Mouse (Mus musculus) liver, adult 2 months (tissue): ENCODE measurements around the gene Ntm.

Experiments
- CTCF ChIP-seq: fragments of 200-500 bp; IDR thresholded peaks from 2 replicates; pipeline ENCODE4 v1.5.1; 2011; ENCODE audit warnings: low read depth, low read length, control low read depth
- POLR2A ChIP-seq: fragments of 200-500 bp; IDR thresholded peaks from 2 replicates; pipeline ENCODE4 v1.6.1; 2011; ENCODE audit warnings: low read length, control low read depth; ENCODE audit not compliant: insufficient read depth; ENCODE audit errors: extremely low read depth

DNA sequence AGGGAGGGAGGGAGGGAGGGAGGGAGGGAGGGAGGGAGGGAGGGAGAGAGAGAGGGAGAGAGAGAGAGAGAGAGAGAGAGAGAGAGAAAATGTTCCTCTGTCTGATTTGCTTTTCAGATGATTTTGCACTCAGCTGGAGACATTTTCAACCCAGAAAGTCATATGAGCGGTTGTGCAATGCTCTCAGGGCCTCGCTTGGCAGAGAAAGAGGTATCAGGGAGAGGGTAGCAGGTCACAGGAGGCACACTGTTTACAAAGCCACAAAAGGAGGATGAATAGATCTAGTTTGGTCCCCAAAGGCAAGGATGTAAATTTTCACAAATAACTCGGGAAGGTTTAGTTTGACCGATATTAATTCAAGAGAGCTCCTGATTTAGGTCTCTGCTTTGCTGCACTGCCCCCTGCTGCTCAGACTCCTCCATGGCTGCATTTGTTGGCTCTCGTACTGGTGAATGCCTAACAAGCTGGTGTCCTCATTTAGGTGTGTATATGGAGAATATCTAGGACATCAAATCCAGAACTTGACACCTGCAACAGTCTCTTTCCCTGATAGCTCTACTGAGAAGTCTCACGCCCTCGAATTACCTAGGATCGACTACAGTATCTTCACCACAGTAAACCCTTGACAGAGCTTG lies 377.1 kb downstream of the Ntm start:
- TF ChIP-seq CTCF (peak; percentile 28; the same call in 1 of the 2 replicates), POLR2A (no peak)
